Comparison of ENCODE assay signal across 15 mouse cellular contexts in genomic region chr6:146630961-146631360, GRCm38 (mm10). TPM values are rescaled to one million over a fixed set of nuclear protein-coding genes. Genes with fewer than 3 reads are reported as not detected.
DNase-seq lines count a peak whose midpoint lies in the region; ATAC-seq and TF ChIP-seq lines count a peak whose summit lies in the region.
"Had no signal": no experiment of that assay in that cellular context is flagged by ENCODE, and none has a peak within 500 bp of the region (broad histone marks: within the 10 kb centered on the region; RNA-seq: fewer than 3 reads in every experiment).

No protein-coding gene starts in this region.

- TF ChIP-seq EP300 in lung, postnatal 0 days (IDR thresholded peaks at IDR 0.05), result no peak

- no peak for TF ChIP-seq CTCF in liver, adult 2 months (IDR thresholded peaks at IDR 0.05; ENCODE audit: low read depth, low read length)
- no peak for TF ChIP-seq CTCF in lung, postnatal 0 days (IDR thresholded peaks at IDR 0.05)

- peak overlapping the region; percentile 91 for H3K27ac ChIP-seq in liver, adult 2 months (replicated peaks; ENCODE audit: insufficient read depth, low read depth, low read length)
- H3K27ac ChIP-seq in lung, postnatal 0 days (ENCODE audit: low read length), result no peak overlapping the region
- H3K27ac ChIP-seq: forebrain, embryonic 10.5 days; gastrocnemius, adult 2 months; hindbrain, postnatal 0 days had no signal

- H3K9me3 ChIP-seq in lung, postnatal 0 days (ENCODE audit: low read length), result no peaks in the 10 kb centered on the region
- H3K9me3 ChIP-seq: forebrain, embryonic 10.5 days; G1E had no signal

- no peak for ATAC-seq in lung, postnatal 0 days
- ATAC-seq: hindbrain, postnatal 0 days had no signal

- H3K4me1 ChIP-seq in liver, adult 2 months (ENCODE audit: control insufficient read depth, insufficient read depth, low read length), result peaks cover 22% of the 10 kb centered on the region
- H3K4me1 ChIP-seq in lung, postnatal 0 days (ENCODE audit: insufficient read depth, low read depth, low read length), result 0 out of 2 replicates have a peak, but pooled peaks cover 3% of the 10 kb centered on the region

- no peak for TF ChIP-seq POLR2A in liver, adult 2 months (IDR thresholded peaks at IDR 0.05; ENCODE audit: extremely low read depth, insufficient read depth, low read length)

- WGBS in liver, adult 2 months, result 13% methylated on average over 4 of the region's 4 CpGs
- 74% methylated on average over 4 of the region's 4 CpGs for WGBS in lung, postnatal 0 days

- DNase-seq in ovary, adult 18-20 months (ENCODE audit: low spot score), result peak; percentile 19
- DNase-seq in ovary, postnatal 10 days (ENCODE audit: low spot score), result no peak
- DNase-seq in adrenal gland, postnatal 10 days, result peak; percentile 70
- DNase-seq in liver, adult 2 months (ENCODE audit: extremely low read depth, low read depth, low spot score), result peak; percentile 100
- DNase-seq in lung, postnatal 0 days (ENCODE audit: low spot score), result no peak
- no peak for DNase-seq in neural tube, embryonic 10.5 days (ENCODE audit: extremely low spot score, low spot score)
- no peak for DNase-seq in retina, embryonic 14.5 days (ENCODE audit: low spot score)
- DNase-seq: cerebellum, adult 18-20 months; gastrocnemius, adult 2 months; layer of hippocampus, adult 9-11 months; lung, postnatal 36 days; right cerebral cortex, postnatal 4 days had no signal

- H3K27me3 ChIP-seq in liver, adult 2 months (ENCODE audit: control insufficient read depth, insufficient read depth, low read length), result no peaks in the 10 kb centered on the region
- no peaks in the 10 kb centered on the region for H3K27me3 ChIP-seq in lung, postnatal 0 days (replicated peaks; ENCODE audit: insufficient read depth, low read length)

- H3K9ac ChIP-seq in liver, adult 2 months (ENCODE audit: low read depth, low read length), result peak overlapping the region; percentile 47; the same call in 1 of the 2 replicates
- H3K9ac ChIP-seq in lung, postnatal 0 days (replicated peaks; ENCODE audit: low read depth), result no peak overlapping the region

- H3K36me3 ChIP-seq in liver, adult 2 months (ENCODE audit: control insufficient read depth, insufficient read depth, low read length), result no peaks in the 10 kb centered on the region
- H3K36me3 ChIP-seq in lung, postnatal 0 days (ENCODE audit: insufficient read depth, low read length), result no peaks in the 10 kb centered on the region
- H3K36me3 ChIP-seq: forebrain, embryonic 10.5 days had no signal

- H3K79me2 ChIP-seq in liver, adult 2 months (ENCODE audit: control insufficient read depth, insufficient read depth, low read length), result peaks cover 17% of the 10 kb centered on the region; the same call in 1 of the 2 replicates

- no peak overlapping the region for H3K4me2 ChIP-seq in lung, postnatal 0 days (replicated peaks; ENCODE audit: low read depth, low read length)

- no peak overlapping the region for H3K4me3 ChIP-seq in liver, adult 2 months (ENCODE audit: insufficient read depth, low read depth, low read length)
- no peak overlapping the region for H3K4me3 ChIP-seq in lung, postnatal 0 days (ENCODE audit: low read depth, low read length)
- H3K4me3 ChIP-seq: forebrain, embryonic 10.5 days; gastrocnemius, adult 2 months had no signal

RNA-seq across cellular contexts. Expression of gene Med21, which starts 11.4 kb away (rescaled TPM):
- total RNA-seq in adrenal gland, postnatal 10 days (2021), result 10 to 100 TPM; 55.1 to 59.5 TPM
- 42.9 and 56.4 TPM in 2 replicates for total RNA-seq in liver, adult 2 months (2014; rRNA removed)
- 20.9 and 35.0 TPM in 2 replicates for polyA plus RNA-seq in liver, adult 2 months (2012; rRNA removed)
- 112 and 117 TPM in 2 replicates for polyA plus RNA-seq in lung, postnatal 0 days (2015; fragmentation: Nextera tagmentation; extraction: Ambion mirVana)

RNA-seq across cellular contexts. Expression of gene Tm7sf3, which starts 11.7 kb away (rescaled TPM):
- total RNA-seq in adrenal gland, postnatal 10 days (2021), result 10 to 100 TPM; 41.9 to 45.0 TPM
- 48.5 and 54.2 TPM in 2 replicates for total RNA-seq in liver, adult 2 months (2014; rRNA removed)
- 21.8 and 26.2 TPM in 2 replicates for polyA plus RNA-seq in liver, adult 2 months (2012; rRNA removed)
- polyA plus RNA-seq in lung, postnatal 0 days (2015; fragmentation: Nextera tagmentation; extraction: Ambion mirVana), result 20.0 and 21.7 TPM in 2 replicates

RNA-seq across cellular contexts. Expression of gene Ints13, which starts 53.3 kb away (rescaled TPM):
- 10 to 100 TPM; 33.7 to 37.9 TPM for total RNA-seq in adrenal gland, postnatal 10 days (2021)
- total RNA-seq in liver, adult 2 months (2014; rRNA removed), result 23.0 and 26.2 TPM in 2 replicates
- polyA plus RNA-seq in liver, adult 2 months (2012; rRNA removed), result 5.6 TPM in 2 replicates
- polyA plus RNA-seq in lung, postnatal 0 days (2015; fragmentation: Nextera tagmentation; extraction: Ambion mirVana), result 27.0 and 27.4 TPM in 2 replicates

RNA-seq across cellular contexts. Expression of gene Fgfr1op2, which starts 54.0 kb away (rescaled TPM):
- 10 to 100 TPM; 80.4 to 81.7 TPM for total RNA-seq in adrenal gland, postnatal 10 days (2021)
- 38.3 and 46.0 TPM in 2 replicates for total RNA-seq in liver, adult 2 months (2014; rRNA removed)
- 30.9 and 33.5 TPM in 2 replicates for polyA plus RNA-seq in liver, adult 2 months (2012; rRNA removed)
- polyA plus RNA-seq in lung, postnatal 0 days (2015; fragmentation: Nextera tagmentation; extraction: Ambion mirVana), result 99.2 and 109 TPM in 2 replicates

Comparison
In these comparisons a context has a peak if more than half of its experiments do, and no peak if none do; other contexts are left out.
1. DNase-seq: peak in ovary, adult 18-20 months (single experiment), adrenal gland, postnatal 10 days (single experiment) and liver, adult 2 months (single experiment); none in ovary, postnatal 10 days (single experiment), lung, postnatal 0 days (single experiment), neural tube, embryonic 10.5 days (single experiment) and retina, embryonic 14.5 days (single experiment).